Comparison of ENCODE assay signal across 13 mouse cellular contexts in genomic region chr16:68627976-68628375, GRCm38 (mm10).
"Had no signal": no experiment of that assay in that cellular context is flagged by ENCODE, and none has a peak within 500 bp of the region (broad histone marks: within the 10 kb centered on the region; RNA-seq: fewer than 3 reads in every experiment).

No protein-coding gene starts in this region.

- DNase-seq: gastrocnemius, postnatal 14 days; gastrocnemius, postnatal 36 days; heart, adult 11 months; heart, adult 2 months; heart, postnatal 14 days; heart, postnatal 36 days; kidney, adult 11 months; kidney, adult 2 months; kidney, adult 9 months; kidney, postnatal 14 days; kidney, postnatal 36 days; layer of hippocampus, postnatal 36 days; left cerebral cortex, postnatal 4 days had no signal
